Mouse (Mus musculus) left cerebral cortex, adult 18-20 months (tissue): ENCODE results near the gene Tgif1. TPM values are rescaled to one million over a fixed set of nuclear protein-coding genes. Genes with fewer than 3 reads are reported as not detected.

Source experiments
- DNase-seq, 2 experiments: peaks; one replicate each; pipeline ENCODE4 v3.0.0; 2021 to 2022; ENCODE audit warnings: low spot score in 2 of 2, mixed read lengths in 1 of 2
- microRNA-seq, 2 experiments: library from miRNA; unstranded; fragments of <30 nt; microRNA quantifications; one replicate each; pipeline ENCODE4 v1.2.0; 2021
- total RNA-seq, 2 experiments: library from RNA; stranded (reverse); gene quantifications; 2 replicates each; pipeline ENCODE4 v1.2.3; 2021

The Tgif1 gene
- total RNA-seq, 2 experiments from 2014 or later, result 2.3 to 2.6 TPM

- no peak for DNase-seq
Observed at GRCm38 (mm10) chr17:70809776-70810175, 43.6 kb downstream of the Tgif1 start.

GRCm38 (mm10) chr17:70808837-70809236, 44.5 kb downstream of the Tgif1 start:
- DNase-seq, result no peak

GRCm38 (mm10) chr17:70807885-70808284, 45.5 kb downstream of the Tgif1 start:
- DNase-seq, result no peak

GRCm38 (mm10) chr17:70806600-70806999, 46.7 kb downstream of the Tgif1 start:
- DNase-seq, result no peak

- no peak for DNase-seq
Observed at GRCm38 (mm10) chr17:70805866-70806265, 47.5 kb downstream of the Tgif1 start.

GRCm38 (mm10) chr17:70802022-70802421, 51.3 kb downstream of the Tgif1 start:
- DNase-seq, result no peak

- DNase-seq, result peak; percentile 22 to 49
Observed at GRCm38 (mm10) chr17:70799266-70799665, 54.1 kb downstream of the Tgif1 start.

- DNase-seq, result no peak
Observed at GRCm38 (mm10) chr17:70797773-70798045, 55.6 kb downstream of the Tgif1 start.

- DNase-seq, result no peak
Observed at GRCm38 (mm10) chr17:70796940-70797772, 56.2 kb downstream of the Tgif1 start.

- no peak for DNase-seq
Observed at GRCm38 (mm10) chr17:70795196-70795595, 58.1 kb downstream of the Tgif1 start.

GRCm38 (mm10) chr17:70794722-70795121, 58.6 kb downstream of the Tgif1 start:
- DNase-seq, result no peak

GRCm38 (mm10) chr17:70794291-70794690, 59.1 kb downstream of the Tgif1 start:
- peak; percentile 18 to 22 for DNase-seq

Small RNAs within 50 kb of the gene (microRNA-seq; reads per million reads assigned to microRNA genes)
- 0 reads per million in 2 experiments for gene Mir1195

Other genes starting within 250 kb of the Tgif1 start
- gene Myom1, start 149.1 kb upstream of the Tgif1 start, total RNA-seq, result 1 to 10 TPM; 1.6 to 2.3 TPM
- 10 to 100 TPM; 35.3 to 37.9 TPM for gene Myl12a, start 149.3 kb upstream of the Tgif1 start, total RNA-seq